24 mouse cellular contexts compared by ENCODE assay signal in the genomic region with DNA sequence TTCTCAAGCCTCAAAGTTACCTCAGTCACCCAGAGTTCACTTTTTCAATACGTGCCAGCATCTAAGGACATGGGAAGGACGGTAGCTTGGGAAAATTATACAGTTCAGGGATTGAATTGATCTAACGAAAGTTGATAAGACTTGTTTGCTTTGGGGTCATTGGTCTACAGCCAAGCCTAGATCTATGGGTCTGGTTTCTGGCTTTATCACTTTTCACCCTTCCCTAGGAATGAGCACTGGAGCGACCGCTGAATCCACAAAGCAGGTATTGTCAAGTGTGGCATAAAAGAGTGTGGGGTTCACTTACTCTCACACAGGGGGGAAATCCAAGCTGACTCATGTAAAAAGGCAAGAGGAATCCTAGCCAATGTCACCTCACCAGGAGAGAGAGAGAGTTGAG.
"Had no signal": no experiment of that assay in that cellular context is flagged by ENCODE, and none has a peak within 500 bp of the region (broad histone marks: within the 10 kb centered on the region; RNA-seq: fewer than 3 reads in every experiment).

No protein-coding gene starts in this region.

- H3K9me3 ChIP-seq: hindbrain, embryonic 10.5 days; hindbrain, embryonic 12.5 days; limb, embryonic 10.5 days; limb, embryonic 12.5 days had no signal

- H3K4me2 ChIP-seq: heart, embryonic 11.5 days; hindbrain, embryonic 12.5 days; hindbrain, embryonic 14.5 days; limb, embryonic 12.5 days; liver, embryonic 11.5 days had no signal

- H3K4me1 ChIP-seq: hindbrain, embryonic 12.5 days; limb, embryonic 10.5 days; limb, embryonic 12.5 days had no signal

- H3K27ac ChIP-seq: heart, adult 2 months; hindbrain, embryonic 10.5 days; hindbrain, embryonic 12.5 days; hindbrain, embryonic 14.5 days; left cerebral cortex, adult 2 months; limb, embryonic 10.5 days; limb, embryonic 12.5 days had no signal

- H3K27me3 ChIP-seq: hindbrain, embryonic 12.5 days; limb, embryonic 12.5 days had no signal

- H3K9ac ChIP-seq: forebrain, postnatal 0 days; hindbrain, embryonic 12.5 days; hindbrain, embryonic 14.5 days; limb, embryonic 12.5 days had no signal

- H3K36me3 ChIP-seq: hindbrain, embryonic 10.5 days; hindbrain, embryonic 12.5 days; limb, embryonic 10.5 days; limb, embryonic 12.5 days had no signal

- H3K4me3 ChIP-seq: heart, adult 2 months; hindbrain, embryonic 10.5 days; hindbrain, embryonic 12.5 days; left cerebral cortex, adult 2 months; limb, embryonic 10.5 days; limb, embryonic 12.5 days had no signal

- DNase-seq: forebrain, postnatal 0 days; gastrocnemius, postnatal 14 days; gastrocnemius, postnatal 36 days; heart, adult 11 months; heart, adult 2 months; heart, postnatal 10 days; heart, postnatal 4 days; kidney, adult 18-20 months; kidney, adult 8-10 months; kidney, postnatal 10 days; kidney, postnatal 25 days; kidney, postnatal 4 days; layer of hippocampus, adult 9-11 months; liver had no signal

- ATAC-seq: forebrain, postnatal 0 days; hindbrain, embryonic 16.5 days; inflammation-experienced regulatory T-cells, adult 6 months had no signal
